Mouse (Mus musculus): ENCODE data around the gene Usp40. TPM values are rescaled to one million over a fixed set of nuclear protein-coding genes. Genes with fewer than 3 reads are reported as not detected.
"Not testable (repeated sequence)": the region's sequence is repeated elsewhere in the genome, so short reads cannot be mapped to it uniquely, and the experiment has no call there.

The Usp40 gene
- 10 to 100 TPM; 21.2 to 25.3 TPM for total RNA-seq (2021)
- long read RNA-seq, experiment 1, partial matches to known transcripts: 2 of 9 reads
- long read RNA-seq, experiment 1, other reads (novel, unspliced or antisense): 1 of 9 reads
- long read RNA-seq, experiment 2, partial matches to known transcripts: 1 of 6 reads
- long read RNA-seq, experiment 2, other reads (novel, unspliced or antisense): 2 of 6 reads

- DNase-seq (ENCODE audit: low spot score in 2 of 2): peak; percentile 78 to 83
Measured at GRCm38 (mm10) chr1:88008211-88008697, at the start of gene Usp40. TSS of gene Usp40 (minus strand) at chr1:88008551.

DNA sequence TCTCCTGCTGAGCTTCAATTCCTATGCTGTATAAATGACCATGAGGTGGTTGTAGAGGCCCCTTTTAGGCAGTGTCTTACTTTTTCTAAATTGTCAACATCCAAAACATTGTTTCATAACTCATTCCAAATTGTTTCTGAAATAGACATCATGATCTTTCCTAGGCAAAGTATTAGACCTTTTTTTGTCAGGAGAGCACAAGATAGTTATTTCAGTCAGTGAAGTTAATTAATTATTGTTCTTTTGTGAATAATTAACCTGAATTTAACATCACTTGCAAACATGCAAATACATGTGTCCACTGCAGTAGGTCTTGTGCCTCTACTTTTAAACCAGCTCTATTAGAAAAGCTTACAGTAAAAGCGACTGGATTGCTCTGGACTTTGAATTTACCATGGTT, 46.7 kb upstream of the Usp40 start, which contains the start of gene Ugt1a10:
Gene Ugt1a10 (plus strand): TSS at position 301 of the 400 bp plus-strand sequence.
- no peak for DNase-seq (ENCODE audit: low spot score in 2 of 2)

- not testable (repeated sequence) for DNase-seq (ENCODE audit: low spot score in 2 of 2)
Measured at GRCm38 (mm10) chr1:88047408-88047807, 39.1 kb upstream of the Usp40 start.

DNA sequence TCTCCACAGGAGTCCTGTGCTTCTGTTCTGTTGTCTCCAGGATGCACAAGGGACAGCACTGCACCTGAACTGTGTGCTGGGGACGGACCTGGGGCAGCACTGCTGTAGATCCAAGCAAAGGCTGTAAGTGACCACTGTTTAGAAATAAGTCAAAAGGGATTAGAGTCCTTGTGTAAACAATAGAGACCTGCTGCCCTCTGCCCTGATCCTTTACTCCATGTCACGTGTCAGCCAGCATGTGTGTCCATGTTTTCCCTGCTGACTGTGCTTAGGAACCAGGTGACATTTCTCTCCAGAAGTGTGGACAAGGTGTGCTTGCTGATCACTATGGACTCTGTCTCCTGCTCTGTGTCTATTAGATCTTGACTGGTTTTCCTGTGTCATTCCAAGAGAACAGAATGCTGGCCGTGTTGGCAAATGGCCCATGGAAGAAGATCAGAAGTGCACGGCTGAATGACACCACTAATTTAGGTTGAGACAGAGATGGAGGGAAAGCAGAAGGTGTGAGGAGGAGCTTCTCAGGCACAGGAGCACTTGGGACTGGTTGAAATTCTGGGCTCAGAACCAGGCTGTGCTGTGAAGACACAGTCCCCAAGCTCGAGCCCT, 36.6 kb upstream of the Usp40 start:
- DNase-seq (ENCODE audit: low spot score in 2 of 2): not testable (repeated sequence)

DNA sequence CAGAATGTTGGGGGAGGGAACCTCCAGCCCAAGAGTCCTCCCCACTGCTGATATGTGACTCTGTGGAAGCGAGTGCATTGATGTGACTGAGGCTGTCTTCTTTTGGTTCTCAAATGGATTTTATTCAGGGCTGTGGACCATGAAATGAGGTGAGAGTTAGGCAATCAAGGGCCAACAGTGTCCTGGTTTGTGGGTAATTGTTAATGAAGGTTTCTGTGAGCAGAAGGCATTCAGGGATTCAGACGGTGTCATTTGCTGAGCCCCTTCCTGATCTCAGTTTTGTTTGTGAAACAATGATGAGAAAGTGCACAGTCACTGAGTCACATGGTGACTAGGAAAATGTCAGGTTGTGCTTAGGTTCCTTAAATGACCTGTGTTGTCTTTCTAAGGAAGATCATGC, 34.7 kb upstream of the Usp40 start:
- DNase-seq (ENCODE audit: low spot score in 2 of 2): not testable (repeated sequence)

DNA sequence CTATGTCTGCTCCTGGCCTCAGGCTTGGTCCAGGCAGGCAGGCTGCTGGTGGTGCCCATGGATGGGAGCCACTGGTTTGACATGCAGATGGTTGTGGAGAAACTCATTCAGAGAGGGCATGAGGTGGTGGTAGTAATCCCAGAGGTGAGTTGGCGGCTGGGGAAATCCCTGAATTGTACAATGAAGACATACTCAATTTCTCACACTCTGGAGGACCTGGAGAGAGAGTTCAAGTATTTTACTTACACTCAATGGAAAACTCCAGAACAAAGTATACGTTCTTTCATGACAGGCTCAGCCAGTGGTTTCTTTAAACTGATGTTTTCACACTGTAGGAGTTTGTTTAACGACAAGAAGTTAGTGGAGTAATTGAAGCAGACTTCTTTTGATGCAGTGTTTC, 16.9 kb upstream of the Usp40 start:
- DNase-seq (ENCODE audit: low spot score in 2 of 2): not testable (repeated sequence)

GRCm38 (mm10) chr1:88015371-88015770, 7.0 kb upstream of the Usp40 start:
- no peak for DNase-seq (ENCODE audit: low spot score in 2 of 2)

DNA sequence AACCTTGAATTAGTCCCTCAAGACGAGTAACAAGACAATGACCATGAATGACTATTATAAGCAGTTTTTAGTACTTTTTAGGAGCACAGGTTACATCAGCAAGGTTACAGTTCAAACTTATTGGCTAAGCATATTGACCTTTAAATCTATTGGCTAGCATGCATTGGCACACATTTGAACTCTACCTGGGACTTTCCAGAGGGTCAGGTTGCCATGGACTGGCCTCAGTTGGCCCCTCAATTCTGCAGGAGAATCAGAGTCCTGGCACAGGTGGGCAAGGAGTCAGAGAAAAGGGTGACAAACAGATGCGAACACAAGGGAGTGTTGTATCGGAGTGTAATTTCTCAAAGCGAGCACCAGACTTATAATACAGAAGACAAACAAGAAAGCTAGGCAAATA, 6.3 kb upstream of the Usp40 start:
- no peak for DNase-seq (ENCODE audit: low spot score in 2 of 2)

- no peak for DNase-seq (ENCODE audit: low spot score in 2 of 2)
Measured at GRCm38 (mm10) chr1:88014194-88014593, 5.8 kb upstream of the Usp40 start.

DNA sequence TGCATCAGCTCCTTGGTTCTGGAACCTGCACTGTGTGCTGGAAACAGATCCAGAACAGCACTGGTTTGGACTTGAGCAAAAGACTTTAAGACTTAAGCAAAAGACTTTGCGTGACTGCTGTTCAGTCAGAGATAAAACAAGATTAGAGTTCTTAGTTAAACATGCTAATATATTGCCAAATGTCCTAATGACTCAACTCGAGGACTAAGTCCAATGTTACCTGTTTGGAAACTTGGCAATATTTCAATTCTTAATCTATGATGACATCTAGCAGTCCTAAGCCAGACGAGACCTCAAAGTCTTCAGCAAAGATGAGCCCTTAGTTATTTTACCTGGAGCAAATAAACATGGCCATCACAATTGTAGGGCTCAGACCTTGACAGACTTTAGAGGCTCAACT, 5.4 kb upstream of the Usp40 start:
- DNase-seq (ENCODE audit: low spot score in 2 of 2): no peak

GRCm38 (mm10) chr1:88009521-88009920, 1.2 kb upstream of the Usp40 start:
- DNase-seq (ENCODE audit: low spot score in 2 of 2): no peak

GRCm38 (mm10) chr1:88008735-88009134, 384 bp upstream of the Usp40 start:
- no peak for DNase-seq (ENCODE audit: low spot score in 2 of 2)

DNA sequence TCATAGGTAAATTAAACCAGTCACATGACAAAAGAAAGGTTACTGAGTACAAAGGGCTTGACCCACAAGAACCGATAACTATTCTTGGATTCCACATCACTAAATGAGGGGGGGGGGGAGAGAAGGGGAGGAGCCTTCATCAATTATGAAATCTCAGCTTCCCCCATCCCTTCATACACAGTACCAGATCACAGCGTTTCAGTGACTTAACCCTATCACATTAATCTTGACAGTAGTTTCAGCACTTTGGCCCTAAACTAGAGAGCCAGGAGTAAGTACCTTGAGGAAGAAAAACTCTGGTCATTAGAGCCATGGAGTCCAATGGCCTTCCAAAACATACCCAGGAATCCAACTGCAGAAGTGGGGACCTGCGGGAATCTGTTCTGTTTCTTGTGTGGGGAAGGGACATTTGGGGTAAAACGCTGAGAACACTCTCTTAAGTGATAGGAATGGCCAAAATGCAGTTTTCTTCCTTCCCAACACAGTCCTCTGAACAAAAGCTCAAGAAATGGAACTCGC, 600 bp downstream of the Usp40 start:
- DNase-seq (ENCODE audit: low spot score in 2 of 2): no peak

DNA sequence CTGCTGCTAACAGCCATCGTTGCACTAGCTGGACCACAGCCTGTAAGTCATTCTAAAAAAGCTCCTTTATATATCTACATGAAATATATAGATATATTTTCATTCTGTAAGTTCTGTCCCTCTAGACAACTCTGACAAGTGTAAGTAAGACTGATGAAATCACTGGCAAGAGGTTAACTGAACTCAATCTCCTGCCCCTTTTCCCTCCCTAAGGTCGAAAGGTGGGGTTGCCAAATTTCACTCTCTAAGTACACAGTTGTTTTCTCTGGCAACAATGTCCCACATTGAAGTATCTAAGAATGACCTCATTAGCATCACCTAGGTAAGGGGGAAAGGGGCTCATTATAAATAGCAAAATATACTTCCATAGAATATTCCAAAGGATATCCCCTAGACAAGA, 15.6 kb downstream of the Usp40 start:
- DNase-seq (ENCODE audit: low spot score in 2 of 2): no peak

- no peak for DNase-seq (ENCODE audit: low spot score in 2 of 2)
Measured at GRCm38 (mm10) chr1:87982291-87982690, 26.1 kb downstream of the Usp40 start.

DNA sequence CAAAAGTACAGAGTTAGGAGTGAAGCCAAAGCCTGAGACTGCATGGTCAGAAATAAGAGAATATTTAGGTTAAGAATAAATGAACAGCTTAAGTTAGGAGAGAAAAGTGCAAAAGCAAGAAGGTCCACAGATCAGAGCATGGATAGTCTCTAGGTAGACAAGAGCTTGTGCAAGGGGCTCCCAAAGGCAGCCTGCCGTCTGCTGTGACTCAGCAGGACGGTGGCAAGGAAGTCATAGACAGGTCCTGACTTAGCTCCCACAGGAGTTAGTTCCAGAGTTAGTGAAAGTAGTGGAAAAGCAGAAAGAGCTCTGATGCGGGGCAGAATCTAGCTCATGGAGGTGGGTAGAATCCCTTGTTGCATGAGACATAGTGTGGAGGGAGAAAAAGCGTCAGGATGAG, 38.0 kb downstream of the Usp40 start:
- DNase-seq (ENCODE audit: low spot score in 2 of 2): no peak

GRCm38 (mm10) chr1:87961459-87962167, 46.7 kb downstream of the Usp40 start:
- no peak for DNase-seq (ENCODE audit: low spot score in 2 of 2)

DNA sequence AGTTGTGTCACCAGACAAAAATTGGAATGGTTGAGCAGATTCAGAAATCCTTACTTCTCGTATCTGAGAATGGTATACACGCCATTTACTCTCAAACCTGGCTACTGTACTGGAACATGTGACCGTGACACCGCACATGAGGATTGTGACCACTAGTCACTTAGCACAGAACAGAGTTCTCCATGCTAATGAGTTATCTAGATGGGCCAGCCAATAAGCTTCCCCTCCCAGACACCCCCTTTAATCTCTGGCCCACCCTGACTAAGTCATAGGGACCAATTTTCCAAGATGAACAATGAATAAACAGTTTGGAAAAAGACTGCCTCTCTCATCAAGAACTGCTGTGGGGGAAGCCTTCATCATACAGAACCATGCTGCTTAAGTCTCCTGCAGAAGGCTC, 47.6 kb downstream of the Usp40 start:
- DNase-seq (ENCODE audit: low spot score in 2 of 2): no peak

DNA sequence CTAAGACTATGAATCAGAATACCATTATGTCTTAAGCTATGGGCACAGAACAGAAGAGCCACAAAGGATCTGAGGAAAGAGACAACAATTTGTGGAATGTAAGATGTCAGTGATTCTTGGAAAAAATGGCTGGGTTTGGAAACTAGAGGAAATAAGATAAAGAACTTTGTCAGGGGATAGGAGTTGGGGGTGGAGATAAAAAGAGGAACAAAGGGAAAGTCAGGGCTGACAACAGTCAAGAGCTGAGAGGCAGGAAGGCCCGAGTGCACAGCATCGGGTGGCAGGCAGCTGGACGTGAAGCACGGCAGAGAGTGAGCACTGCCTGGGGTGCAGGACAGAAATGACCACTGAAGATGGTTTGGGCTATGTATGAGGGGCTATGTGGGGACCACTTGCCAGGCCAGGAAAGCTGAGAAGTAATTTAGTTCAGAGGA, 48.3 kb downstream of the Usp40 start:
- no peak for DNase-seq (ENCODE audit: low spot score in 2 of 2)

- DNase-seq (ENCODE audit: low spot score in 2 of 2): no peak
Measured at GRCm38 (mm10) chr1:87959532-87959931, 48.8 kb downstream of the Usp40 start.

DNA sequence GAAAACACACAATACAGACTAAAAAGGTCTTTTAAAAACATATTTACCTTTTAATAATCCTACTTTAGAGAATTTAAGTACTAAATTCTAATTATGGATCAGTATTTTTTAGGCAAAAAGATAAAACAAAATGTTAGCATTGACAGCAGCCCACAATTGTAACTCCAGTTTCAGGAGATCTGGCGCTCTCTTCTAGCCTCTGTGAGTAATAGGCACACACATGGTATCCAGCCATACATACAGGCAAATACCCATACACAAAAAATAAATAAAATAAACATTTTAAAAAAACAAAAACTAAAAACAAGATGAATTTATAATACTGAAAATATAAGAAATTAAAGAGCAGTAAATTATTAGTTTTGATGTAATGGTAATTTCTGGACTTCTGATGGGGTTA, 49.4 kb downstream of the Usp40 start:
- no peak for DNase-seq (ENCODE audit: low spot score in 2 of 2)

DNA sequence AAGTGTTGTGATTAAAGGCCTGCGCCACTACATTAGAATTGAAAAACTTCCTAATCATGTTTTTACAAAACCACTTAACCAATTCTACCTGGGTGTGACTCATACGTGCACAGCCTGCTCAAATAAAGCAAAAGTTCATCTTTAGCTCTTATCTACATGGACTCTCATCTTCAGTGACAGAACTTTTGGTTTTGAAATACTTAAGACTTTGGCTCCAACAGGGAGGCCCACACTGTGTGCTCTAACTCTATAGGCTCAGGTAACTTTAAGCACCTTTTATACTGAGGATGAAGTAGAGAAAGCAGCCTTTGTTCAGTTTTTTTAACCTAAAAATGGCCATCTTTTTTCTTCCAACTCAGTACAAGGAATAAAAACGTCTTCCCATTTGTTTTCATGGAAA, 55.3 kb downstream of the Usp40 start:
- DNase-seq (ENCODE audit: low spot score in 2 of 2): no peak
